Mouse (Mus musculus) intestine, embryonic 15.5 days (tissue): ENCODE measurements at regions not wholly inside any gene's neighbourhood (a gene's known extent, or its start where the extent isn't known, plus 50 kb on each side); places are given as distances from the start of the nearest gene placed in this dataset.

Source experiments
- ATAC-seq: fragments of 200-750 bp; cut with Nextera tagmentation; 2 replicates; pipeline ENCODE4 v1.8.0; 2017; ENCODE audit warnings: moderate TSS enrichment, moderate library complexity
- H3K27ac ChIP-seq: fragments of 300-500 bp; sonication (generic); 2 replicates; pipeline ENCODE4 v1.5.1; 2015; ENCODE audit warnings: mild to moderate bottlenecking, inconsistent platforms
- H3K27me3 ChIP-seq: fragments of 300-500 bp; sonication (generic); replicated peaks from 2 replicates; pipeline ENCODE4 v1.6.1; 2015; ENCODE audit warnings: inconsistent platforms
- H3K36me3 ChIP-seq: fragments of 300-500 bp; sonication (generic); 2 replicates; pipeline ENCODE4 v1.6.1; 2015; ENCODE audit warnings: inconsistent platforms
- H3K4me1 ChIP-seq: fragments of 300-500 bp; sonication (generic); replicated peaks from 2 replicates; pipeline ENCODE4 v1.6.1; 2015; ENCODE audit warnings: inconsistent platforms
- H3K4me2 ChIP-seq: fragments of 300-500 bp; sonication (generic); replicated peaks from 2 replicates; pipeline ENCODE4 v1.6.1; 2015; ENCODE audit warnings: mild to moderate bottlenecking, inconsistent platforms
- H3K4me3 ChIP-seq: fragments of 300-500 bp; sonication (generic); replicated peaks from 2 replicates; pipeline ENCODE4 v1.5.1; 2015; ENCODE audit warnings: inconsistent platforms
- H3K9ac ChIP-seq: fragments of 300-500 bp; sonication (generic); 2 replicates; pipeline ENCODE4 v1.6.1; 2015; ENCODE audit warnings: inconsistent platforms
- H3K9me3 ChIP-seq: fragments of 300-500 bp; sonication (generic); 2 replicates; pipeline ENCODE4 v1.6.1; 2016; ENCODE audit warnings: inconsistent platforms
- WGBS: fragments of 180-500 bp; shearing (Covaris S2); methylation state at CpG from one replicate; pipeline ENCODE4 v1.1.7; 2015; 5-methylcytosine and 5-hydroxymethylcytosine counted together

- H3K4me1 ChIP-seq = no peaks in the 10 kb centered on the region
- H3K9ac ChIP-seq = no peak overlapping the region
- H3K4me3 ChIP-seq = no peak overlapping the region
- H3K9me3 ChIP-seq = no peaks in the 10 kb centered on the region
- H3K36me3 ChIP-seq = no peaks in the 10 kb centered on the region
- WGBS = 69% methylated on average over 3 of the region's 3 CpGs
- H3K27ac ChIP-seq = no peak overlapping the region
- H3K4me2 ChIP-seq = no peak overlapping the region
- no peaks in the 10 kb centered on the region for H3K27me3 ChIP-seq
- no peak for ATAC-seq
Observed at GRCm38 (mm10) chr2:115036205-115036604, 381.4 kb upstream of the Dph6 start.

DNA sequence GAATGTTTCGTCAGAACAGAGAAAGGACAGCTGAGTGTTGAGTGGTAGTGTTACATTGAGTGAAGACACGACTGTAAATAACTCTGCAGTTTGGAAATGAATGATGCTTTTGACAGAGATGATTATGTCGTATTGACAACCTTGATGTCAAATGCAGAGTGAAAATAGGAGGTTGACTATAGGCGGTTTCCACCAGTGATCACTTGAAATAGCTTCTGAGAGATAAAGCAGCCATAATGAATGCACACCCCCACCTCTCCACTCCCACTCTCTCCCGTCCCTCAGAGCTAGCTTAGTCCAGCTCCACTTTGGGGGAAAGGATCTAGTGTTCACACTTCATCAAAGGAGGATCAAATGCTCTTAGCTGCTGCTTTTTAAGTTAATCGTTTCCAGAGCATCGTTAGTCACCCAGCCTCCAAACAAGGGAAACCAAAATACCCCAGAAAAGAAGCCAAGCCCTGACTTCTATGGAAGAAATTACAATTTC lies 387.6 kb upstream of the Dph6 start:
- no peaks in the 10 kb centered on the region for H3K27me3 ChIP-seq
- no peaks in the 10 kb centered on the region for H3K9me3 ChIP-seq
- no peak for ATAC-seq
- H3K4me1 ChIP-seq = no peaks in the 10 kb centered on the region
- no peak overlapping the region for H3K9ac ChIP-seq
- no peak overlapping the region for H3K4me2 ChIP-seq
- H3K36me3 ChIP-seq = no peaks in the 10 kb centered on the region
- no peak overlapping the region for H3K4me3 ChIP-seq
- 72% methylated on average over 7 of the region's 7 CpGs for WGBS
- no peak overlapping the region for H3K27ac ChIP-seq

DNA sequence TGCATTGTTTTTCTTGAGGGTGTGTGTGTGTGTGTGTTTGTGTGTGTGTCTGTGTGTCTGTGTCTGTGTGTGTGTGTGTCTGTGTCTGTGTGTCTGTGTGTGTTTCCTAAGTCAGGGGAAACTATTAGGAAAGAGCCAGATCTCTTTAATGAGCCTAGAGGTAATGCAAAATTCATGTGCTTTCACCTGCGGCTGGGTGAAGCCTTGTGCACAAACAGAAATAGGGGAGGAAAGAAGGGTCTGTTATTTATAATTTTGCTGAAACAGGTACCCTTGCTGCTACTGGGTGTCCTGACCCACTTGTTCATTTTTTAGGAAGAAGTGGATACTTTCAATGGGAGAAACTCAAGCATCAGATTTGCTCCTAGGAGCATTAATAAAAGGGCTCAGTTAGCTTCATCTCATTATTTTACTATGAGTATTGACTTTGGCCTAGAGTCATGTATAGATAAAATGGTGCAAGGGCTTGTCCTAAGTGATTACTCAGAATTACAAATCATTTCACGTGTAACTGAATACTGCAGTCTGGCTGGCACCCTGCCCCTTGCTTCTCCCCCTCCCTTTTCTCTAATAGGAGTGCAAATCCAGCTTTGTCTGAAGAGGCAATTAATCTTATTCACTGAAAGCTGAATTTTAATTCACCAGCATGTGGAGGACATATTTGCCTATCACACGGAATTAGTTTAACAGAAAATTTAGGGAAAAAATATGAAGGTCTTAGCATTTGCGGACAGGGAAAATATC lies 401.7 kb upstream of the Dph6 start:
- no peak for ATAC-seq
- no peak overlapping the region for H3K4me2 ChIP-seq
- H3K9me3 ChIP-seq = no peaks in the 10 kb centered on the region
- H3K36me3 ChIP-seq = no peaks in the 10 kb centered on the region
- WGBS = 67% methylated on average over 4 of the region's 4 CpGs
- H3K4me1 ChIP-seq = no peaks in the 10 kb centered on the region
- H3K27ac ChIP-seq = no peak overlapping the region
- H3K9ac ChIP-seq = no peak overlapping the region
- no peak overlapping the region for H3K4me3 ChIP-seq
- no peaks in the 10 kb centered on the region for H3K27me3 ChIP-seq

GRCm38 (mm10) chr2:115057200-115057599 lies 402.4 kb upstream of the Dph6 start:
- no peak overlapping the region for H3K4me2 ChIP-seq
- no peaks in the 10 kb centered on the region for H3K9me3 ChIP-seq
- no peak overlapping the region for H3K27ac ChIP-seq
- H3K36me3 ChIP-seq = no peaks in the 10 kb centered on the region
- no peak overlapping the region for H3K4me3 ChIP-seq
- H3K27me3 ChIP-seq = no peaks in the 10 kb centered on the region
- no peak for ATAC-seq
- H3K9ac ChIP-seq = no peak overlapping the region
- H3K4me1 ChIP-seq = no peaks in the 10 kb centered on the region
- WGBS = 75% methylated on average over 2 of the region's 2 CpGs

DNA sequence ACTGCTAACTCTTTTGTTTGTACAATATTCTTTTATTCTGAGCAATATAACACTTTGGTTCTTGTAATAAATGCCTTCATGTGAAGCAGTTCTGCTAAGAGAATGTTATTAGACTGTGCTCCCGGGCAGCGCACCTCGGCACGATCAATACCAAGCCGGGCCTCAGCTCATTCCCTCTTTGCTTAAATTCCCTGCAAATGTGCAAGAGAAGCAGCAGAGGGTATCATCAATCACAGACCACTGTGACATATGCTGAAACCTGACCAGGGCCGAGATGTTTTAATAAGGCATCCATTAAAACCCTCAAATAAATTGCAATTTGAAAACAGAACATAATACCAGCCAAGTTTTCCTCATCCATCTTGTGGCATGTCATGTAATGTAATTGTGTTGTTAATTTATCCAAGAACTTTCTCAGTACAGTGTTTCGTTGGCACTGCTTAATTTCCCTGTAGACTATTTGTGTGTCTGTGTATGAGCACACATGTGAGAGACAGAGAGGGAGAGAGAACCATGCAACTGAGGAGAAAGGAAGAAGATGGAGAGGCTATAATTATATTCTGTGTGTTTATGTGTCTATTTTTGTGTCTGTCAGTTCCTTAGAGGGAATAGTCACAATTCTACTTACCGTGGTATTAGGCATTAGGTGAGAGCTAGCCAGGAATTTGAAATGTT lies 412.9 kb upstream of the Dph6 start:
- 48% methylated on average over 8 of the region's 8 CpGs for WGBS
- Histone ChIP-seq H3K9ac (no peak overlapping the region), H3K9me3 (no peaks in the 10 kb centered on the region), H3K27me3 (no peaks in the 10 kb centered on the region), H3K4me1 (no peaks in the 10 kb centered on the region), H3K4me3 (no peak overlapping the region), H3K4me2 (no peak overlapping the region), H3K36me3 (no peaks in the 10 kb centered on the region), H3K27ac (no peak overlapping the region)
- no peak for ATAC-seq

- 65% methylated on average over 4 of the region's 4 CpGs for WGBS
- no peaks in the 10 kb centered on the region for H3K27me3 ChIP-seq
- H3K36me3 ChIP-seq = no peaks in the 10 kb centered on the region
- no peaks in the 10 kb centered on the region for H3K4me1 ChIP-seq
- no peak overlapping the region for H3K9ac ChIP-seq
- no peak overlapping the region for H3K4me3 ChIP-seq
- no peak overlapping the region for H3K4me2 ChIP-seq
- no peak for ATAC-seq
- H3K9me3 ChIP-seq = no peaks in the 10 kb centered on the region
- no peak overlapping the region for H3K27ac ChIP-seq
Observed at GRCm38 (mm10) chr2:115069704-115070103, 414.9 kb upstream of the Dph6 start.

- Histone ChIP-seq H3K9me3 (no peaks in the 10 kb centered on the region), H3K27me3 (no peaks in the 10 kb centered on the region), H3K4me2 (no peak overlapping the region), H3K4me3 (no peak overlapping the region), H3K4me1 (no peaks in the 10 kb centered on the region), H3K27ac (no peak overlapping the region), H3K9ac (no peak overlapping the region), H3K36me3 (no peaks in the 10 kb centered on the region)
- 72% methylated on average over 6 of the region's 6 CpGs for WGBS
- ATAC-seq = no peak
Observed at GRCm38 (mm10) chr2:115070123-115070522, 415.4 kb upstream of the Dph6 start.

DNA sequence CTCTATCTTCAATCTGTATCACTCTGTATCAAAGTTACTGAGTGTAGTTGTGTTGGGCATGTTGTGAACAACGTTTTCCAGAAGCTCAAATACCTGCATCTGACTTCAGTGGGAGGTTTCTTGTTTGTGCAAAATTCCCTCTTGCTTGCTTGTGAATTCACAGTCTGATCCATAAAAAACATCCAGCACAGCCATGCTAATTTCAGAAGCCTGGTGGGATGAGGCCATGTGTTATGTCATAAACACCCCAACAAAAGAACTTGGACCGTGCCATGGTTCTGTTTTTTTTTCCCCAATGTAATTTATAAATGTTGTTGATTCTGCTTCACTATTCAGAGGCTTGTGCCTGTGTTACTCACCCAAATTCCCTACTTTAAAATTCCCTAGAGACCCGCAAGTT lies 415.9 kb upstream of the Dph6 start:
- ATAC-seq = no peak
- Histone ChIP-seq H3K27ac (no peak overlapping the region), H3K27me3 (no peaks in the 10 kb centered on the region), H3K36me3 (no peaks in the 10 kb centered on the region), H3K9me3 (no peaks in the 10 kb centered on the region), H3K4me3 (no peak overlapping the region), H3K4me2 (no peak overlapping the region), H3K9ac (no peak overlapping the region), H3K4me1 (no peaks in the 10 kb centered on the region)
- 69% methylated on average over 3 of the region's 3 CpGs for WGBS

- Histone ChIP-seq H3K4me2 (no peak overlapping the region), H3K9me3 (no peaks in the 10 kb centered on the region), H3K36me3 (no peaks in the 10 kb centered on the region), H3K27me3 (no peaks in the 10 kb centered on the region), H3K4me3 (no peak overlapping the region), H3K27ac (no peak overlapping the region), H3K9ac (no peak overlapping the region), H3K4me1 (no peaks in the 10 kb centered on the region)
- ATAC-seq = 0 out of 2 replicates have a peak, but pooled peaks have one; percentile 20
- WGBS = 57% methylated on average over 11 of the region's 11 CpGs
Observed at GRCm38 (mm10) chr2:115081563-115082291, 427.0 kb upstream of the Dph6 start.

DNA sequence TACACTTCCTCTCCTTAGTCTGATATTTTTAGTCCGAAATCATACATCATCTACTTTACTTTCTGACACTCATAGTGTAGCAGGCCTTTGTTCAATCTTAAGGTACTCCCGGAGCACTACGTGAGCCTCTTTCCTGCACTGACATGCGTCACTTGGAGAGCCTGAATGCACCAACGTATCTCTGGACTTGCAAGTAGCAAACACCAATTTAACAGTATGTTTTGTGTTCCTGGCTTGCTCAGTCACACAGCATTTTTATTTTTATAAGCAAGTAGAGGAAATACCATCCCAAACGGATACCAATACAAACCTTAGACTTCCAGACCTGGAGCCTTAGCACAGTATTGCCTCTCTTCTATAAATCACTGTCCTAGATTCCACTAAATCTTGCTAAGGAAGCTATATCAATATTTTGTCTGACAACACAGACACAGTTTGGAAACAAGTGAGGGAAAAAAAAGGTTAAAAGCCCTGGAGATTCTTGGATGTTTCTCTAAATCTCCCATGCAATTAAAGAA lies 427.6 kb upstream of the Dph6 start:
- no peaks in the 10 kb centered on the region for H3K27me3 ChIP-seq
- WGBS = 56% methylated on average over 6 of the region's 6 CpGs
- no peak overlapping the region for H3K4me2 ChIP-seq
- H3K4me3 ChIP-seq = no peak overlapping the region
- ATAC-seq = 0 out of 2 replicates have a peak, but pooled peaks have one; percentile 6
- no peaks in the 10 kb centered on the region for H3K36me3 ChIP-seq
- H3K27ac ChIP-seq = no peak overlapping the region
- H3K4me1 ChIP-seq = no peaks in the 10 kb centered on the region
- no peak overlapping the region for H3K9ac ChIP-seq
- no peaks in the 10 kb centered on the region for H3K9me3 ChIP-seq

DNA sequence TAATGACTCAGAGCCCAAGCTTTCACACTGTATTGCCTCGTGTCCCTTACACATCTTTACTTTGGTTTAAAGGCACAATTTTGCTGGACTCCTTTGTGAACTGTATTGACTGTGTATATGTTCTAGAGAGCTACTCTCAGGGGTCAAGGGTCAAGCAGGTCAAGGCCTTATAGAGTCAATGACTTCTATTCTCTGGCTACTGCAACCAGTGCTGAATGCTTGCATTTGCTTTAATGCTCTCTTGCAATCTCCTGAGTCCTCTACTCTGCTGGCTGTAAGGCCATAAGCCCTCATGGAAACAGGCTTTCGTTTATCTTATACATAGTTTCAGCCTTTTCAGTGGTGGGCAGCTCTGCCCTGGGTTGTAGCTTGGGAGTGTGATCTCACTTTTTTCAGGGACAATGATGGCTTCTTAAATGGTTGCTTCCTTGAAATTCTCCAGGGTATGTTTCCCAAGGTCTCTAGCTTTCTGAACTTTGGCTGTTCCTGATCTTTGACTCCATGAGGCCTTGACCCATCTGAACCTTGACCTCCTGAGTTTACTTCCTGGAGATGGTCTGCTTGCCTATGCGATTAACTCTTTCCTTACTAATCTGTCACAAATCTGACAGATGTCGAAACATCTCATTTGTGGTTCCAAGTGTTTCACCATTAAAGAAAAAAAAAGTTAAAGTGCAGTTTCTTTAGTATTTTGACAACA lies 433.8 kb upstream of the Dph6 start:
- no peaks in the 10 kb centered on the region for H3K36me3 ChIP-seq
- no peak overlapping the region for H3K4me2 ChIP-seq
- no peak overlapping the region for H3K27ac ChIP-seq
- H3K4me3 ChIP-seq = no peak overlapping the region
- H3K9ac ChIP-seq = no peak overlapping the region
- WGBS = 49% methylated on average over 4 of the region's 4 CpGs
- no peak for ATAC-seq
- no peaks in the 10 kb centered on the region for H3K9me3 ChIP-seq
- H3K4me1 ChIP-seq = no peaks in the 10 kb centered on the region
- H3K27me3 ChIP-seq = no peaks in the 10 kb centered on the region
